ENCODE assay signal across 27 mouse cellular contexts in the genomic region with DNA sequence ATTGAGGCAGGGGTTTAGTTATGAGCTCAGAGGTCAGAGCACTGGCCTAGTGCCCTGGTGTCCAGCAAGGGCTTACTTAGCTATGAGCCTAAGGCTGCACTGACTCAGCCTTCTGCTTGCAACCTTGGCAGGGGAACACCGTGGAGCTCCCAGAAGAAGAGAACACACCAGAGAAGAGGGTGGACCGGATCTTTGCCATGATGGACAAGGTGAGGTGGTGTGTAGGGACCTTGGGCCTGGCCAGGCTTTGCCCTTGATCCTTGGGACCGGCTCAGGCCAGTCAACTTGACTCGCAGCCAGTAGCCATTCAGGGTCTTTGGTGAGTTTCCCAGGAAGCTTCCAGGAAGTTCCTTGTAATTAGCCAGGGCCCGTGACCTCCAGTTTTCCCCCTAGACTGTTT. TPM values are rescaled to one million over a fixed set of nuclear protein-coding genes. Genes with fewer than 3 reads are reported as not detected.
"Had no signal": no experiment of that assay in that cellular context is flagged by ENCODE, and none has a peak within 500 bp of the region (broad histone marks: within the 10 kb centered on the region; RNA-seq: fewer than 3 reads in every experiment).

No protein-coding gene starts in this region.

- H3K27ac ChIP-seq: heart, adult 2 months; heart, embryonic 13.5 days; heart, embryonic 15.5 days; hindbrain, embryonic 13.5 days; hindbrain, embryonic 15.5 days; hindbrain, postnatal 0 days; kidney, embryonic 15.5 days; kidney, postnatal 0 days; limb, embryonic 13.5 days; limb, embryonic 15.5 days; liver, embryonic 12.5 days; liver, embryonic 14.5 days had no signal

- DNase-seq: gastrocnemius, postnatal 14 days; gastrocnemius, postnatal 36 days; heart, adult 11 months; heart, adult 2 months; heart, postnatal 14 days; heart, postnatal 36 days; kidney, adult 11 months; kidney, adult 2 months; kidney, adult 9 months; kidney, postnatal 14 days; kidney, postnatal 36 days; layer of hippocampus, adult 9-11 months; layer of hippocampus, postnatal 36 days; left cerebral cortex, postnatal 4 days; lung, adult 18-20 months had no signal

- H3K4me3 ChIP-seq: heart, adult 2 months; heart, embryonic 13.5 days; heart, embryonic 15.5 days; hindbrain, embryonic 13.5 days; hindbrain, embryonic 15.5 days; kidney, embryonic 15.5 days; limb, embryonic 13.5 days; limb, embryonic 15.5 days; liver, embryonic 12.5 days had no signal

RNA-seq across cellular contexts. Expression of gene Hmcn2, which starts 29.7 kb away (rescaled TPM):
- total RNA-seq: hematopoietic stem cell, adult 5-6 weeks had no signal
